Mouse (Mus musculus) CD4-positive naive resting alpha-beta T cell, adult 76 days (primary cell): ENCODE data around the gene Tmem52b. TPM values are rescaled to one million over a fixed set of nuclear protein-coding genes. Genes with fewer than 3 reads are reported as not detected.

Source experiments
- total RNA-seq: library from RNA; stranded (reverse); gene quantifications from one replicate; pipeline ENCODE4 v1.2.4, GENCODE M21; 2023

Tmem52b gene
- total RNA-seq: not detected

GRCm38 (mm10) chr6:129512367-129512766 lies at the start of gene Tmem52b:
Tmem52b (plus strand) TSS chr6:129512555.

DNA sequence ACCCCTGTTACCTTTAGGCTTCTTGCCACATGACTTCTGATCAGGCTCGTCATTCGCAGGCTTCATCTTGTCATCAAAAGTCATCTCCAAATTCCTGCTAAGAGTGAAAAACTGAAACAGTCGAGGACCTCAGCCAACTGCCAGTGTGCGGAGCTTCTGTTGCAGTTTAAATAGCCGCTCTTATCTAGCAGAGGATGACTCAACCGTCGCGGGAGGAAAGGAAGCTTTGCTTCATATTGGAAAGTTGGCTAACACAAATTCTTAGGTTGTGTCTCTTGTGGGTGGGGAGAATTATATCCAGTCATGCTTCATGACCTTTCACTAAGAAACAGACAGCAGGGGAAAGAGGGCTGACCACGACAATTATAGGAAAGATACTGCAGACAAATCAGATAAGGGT lies 5.3 kb upstream of the Tmem52b start, which contains the start of gene Olr1:
Olr1 (minus strand) TSS at position 142 of the 400 bp plus-strand sequence.

GRCm38 (mm10) chr6:129532942-129533860 lies 20.8 kb downstream of the Tmem52b start, which contains the start of gene Gabarapl1:
Gabarapl1 (plus strand) TSS chr6:129533160.

Other genes starting within 250 kb of the Tmem52b start
- gene Cd69, start 237.1 kb upstream of the Tmem52b start, total RNA-seq: 497 TPM
- not detected for gene 4922502D21Rik, start 180.8 kb upstream of the Tmem52b start, total RNA-seq
- 1.1 TPM for gene Clec12a, start 169.9 kb upstream of the Tmem52b start, total RNA-seq
- gene Clec12b, start 126.7 kb upstream of the Tmem52b start, total RNA-seq: not detected
- not detected for gene Clec1b, start 115.3 kb upstream of the Tmem52b start, total RNA-seq
- 0.18 TPM for gene Clec9a, start 103.7 kb upstream of the Tmem52b start, total RNA-seq
- not detected for gene Clec1a, start 60.6 kb upstream of the Tmem52b start, total RNA-seq
- gene Olr1, start 5.4 kb upstream of the Tmem52b start, total RNA-seq: not detected
- gene Gabarapl1, start 20.6 kb downstream of the Tmem52b start, total RNA-seq: 12.1 TPM
- gene Klre1, start 65.3 kb downstream of the Tmem52b start, total RNA-seq: 2.0 TPM
- 37.3 TPM for gene Klrd1, start 79.2 kb downstream of the Tmem52b start, total RNA-seq
- 2.9 TPM for gene Klrk1, start 111.3 kb downstream of the Tmem52b start, total RNA-seq
- gene Klrc3, start 130.8 kb downstream of the Tmem52b start, total RNA-seq: not detected
- 3.6 TPM for gene Klrc2, start 148.1 kb downstream of the Tmem52b start, total RNA-seq
- gene Klrc1, start 166.4 kb downstream of the Tmem52b start, total RNA-seq: 2.0 TPM
- 0.97 TPM for gene Klri1, start 204.6 kb downstream of the Tmem52b start, total RNA-seq
- gene Klri2, start 227.9 kb downstream of the Tmem52b start, total RNA-seq: 1.1 TPM